Mouse (Mus musculus) heart, adult 2 months (tissue): ENCODE measurements around the gene Tnk1.

ENCODE experiments used
- CTCF ChIP-seq: fragments of 200-600 bp; IDR thresholded peaks from 2 replicates; pipeline ENCODE4 v1.8.1; 2022; ENCODE audit warnings: antibody characterized with exemption, mild to moderate bottlenecking, moderate library complexity
- EP300 ChIP-seq: fragments of 200-500 bp; IDR thresholded peaks from 2 replicates; pipeline ENCODE4 v1.6.1; 2011; ENCODE audit warnings: low read depth, low read length, control low read depth; ENCODE audit not compliant: insufficient read depth
- POLR2A ChIP-seq: fragments of 200-500 bp; IDR thresholded peaks from 2 replicates; pipeline ENCODE4 v1.6.1; 2011; ENCODE audit warnings: mild to moderate bottlenecking, low read depth, low read length, control low read depth; ENCODE audit not compliant: insufficient read depth

DNA sequence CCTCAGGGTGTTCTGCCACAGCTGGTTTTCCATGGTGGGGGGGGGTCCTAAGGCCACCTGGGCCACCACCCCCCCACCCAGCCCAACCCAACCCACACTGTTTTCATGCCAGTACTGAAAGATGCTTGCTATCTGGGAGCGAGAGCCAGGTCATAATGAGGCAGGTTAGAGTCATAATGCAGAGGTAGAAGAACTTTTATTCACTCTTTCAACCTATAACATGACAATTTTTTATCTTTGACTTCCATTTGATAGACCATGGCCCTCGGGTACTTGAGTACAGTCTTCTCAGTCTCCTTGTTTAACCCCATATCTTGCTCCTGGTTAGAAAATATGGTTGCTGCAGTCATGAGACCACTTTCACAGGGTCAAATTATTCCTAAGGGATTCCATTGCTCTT, 40.2 kb downstream of the Tnk1 start, which contains the start of gene Spem2:
- TF ChIP-seq POLR2A (no peak), EP300 (no peak), CTCF (no peak)
